Mouse (Mus musculus): ENCODE results near the gene Ypel4.
A peak's percentile ranks its signal among the peaks of the same experiment; 100 is the strongest.

- TF ChIP-seq POLR2A (IDR thresholded peaks at IDR 0.05; ENCODE audit: insufficient read depth, low read depth, low read length), result no peak
- TF ChIP-seq CTCF (IDR thresholded peaks at IDR 0.05), result peak; percentile 49
- no peak for TF ChIP-seq EP300 (IDR thresholded peaks at IDR 0.05; ENCODE audit: insufficient read depth, low read depth, low read length)
These were observed 45.4 kb downstream of the Ypel4 start for GRCm38 (mm10) chr2:84779210-84779609.
